Mouse (Mus musculus): ENCODE measurements at regions not wholly inside any gene's neighbourhood (a gene's known extent, or its start where the extent isn't known, plus 50 kb on each side); places are given as distances from the start of the nearest gene placed in this dataset.

GRCm38 (mm10) chr10:100746151-100746550 is 155.9 kb downstream of the 1700017N19Rik start:
- TF ChIP-seq CTCF (conservative IDR thresholded peaks at IDR 0.05; ENCODE audit: insufficient read depth, insufficient read length, low read depth, low read length) (no peak), POLR2A (IDR thresholded peaks at IDR 0.05; ENCODE audit: low read depth, low read length) (no peak)

All from kidney, adult 2 months (tissue).